Mouse (Mus musculus): Measurements from ENCODE around the gene Gins2. TPM values are rescaled to one million over a fixed set of nuclear protein-coding genes. Genes with fewer than 3 reads are reported as not detected.

Gins2 gene
- polyA plus RNA-seq, 1 experiment, result 11.2 TPM

DNA sequence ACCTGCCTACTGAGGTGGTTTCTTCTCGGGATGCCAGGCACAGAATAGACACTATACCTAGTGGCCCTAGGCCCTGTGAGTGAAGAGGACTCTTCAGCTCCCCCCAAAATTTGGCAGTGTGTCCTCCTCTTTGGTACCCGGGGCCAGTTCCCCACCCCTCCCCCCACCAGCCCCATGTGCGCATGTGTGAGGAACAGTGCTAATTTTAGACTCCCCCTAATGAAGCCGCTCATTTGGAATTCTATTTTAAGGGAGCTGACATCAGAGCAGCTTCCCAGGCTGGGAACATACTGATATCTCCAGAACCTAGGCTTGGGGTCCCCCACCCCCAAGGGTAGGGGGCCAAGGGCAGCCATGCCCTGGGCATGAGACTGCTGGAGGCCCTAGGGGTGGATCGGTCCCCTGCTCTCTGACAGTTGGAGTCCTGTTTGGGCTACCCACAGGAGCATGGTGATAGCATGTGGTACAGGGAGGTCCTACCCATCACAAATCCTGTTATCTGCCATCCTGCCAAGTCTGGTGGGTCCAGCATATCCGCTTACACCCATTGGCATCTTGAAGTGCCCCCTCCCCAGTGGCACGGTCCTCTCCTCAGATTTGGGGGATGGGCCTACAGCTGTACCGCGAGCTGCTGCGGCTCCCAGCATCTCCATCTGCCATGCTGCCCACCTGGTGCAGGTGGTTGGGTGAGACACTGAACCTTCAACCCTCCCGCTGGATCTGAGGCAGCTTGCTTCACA is 38.0 kb downstream of the Gins2 start:
- TF ChIP-seq REST (IDR thresholded peaks at IDR 0.05; ENCODE audit: insufficient read depth, insufficient read length) (no peak), MYOG (IDR thresholded peaks at IDR 0.05; ENCODE audit: control insufficient read depth in 1 of 3, insufficient read depth in 1 of 3, insufficient read length in 2 of 3, low read depth in 2 of 3) (no peak), POLR2A (IDR thresholded peaks at IDR 0.05; ENCODE audit: insufficient read length, low read depth) (no peak), USF1 (IDR thresholded peaks at IDR 0.05; ENCODE audit: low read depth) (no peak), CEBPB (IDR thresholded peaks at IDR 0.05; ENCODE audit: insufficient read depth, poor library complexity, severe bottlenecking) (no peak), MYOD1 (IDR thresholded peaks at IDR 0.05; ENCODE audit: control insufficient read depth in 1 of 3, insufficient read length in 2 of 3, low read depth in 2 of 3) (no peak), TCF12 (IDR thresholded peaks at IDR 0.05; ENCODE audit: insufficient read depth, poor library complexity, severe bottlenecking) (no peak), TCF3 (IDR thresholded peaks at IDR 0.05; ENCODE audit: insufficient read length, low read depth) (no peak), POLR2AphosphoS2 (IDR thresholded peaks at IDR 0.05; ENCODE audit: insufficient read length, low read depth) (no peak), SRF (IDR thresholded peaks at IDR 0.05; ENCODE audit: control insufficient read depth, insufficient read length, low read depth) (no peak), MAX (IDR thresholded peaks at IDR 0.05; ENCODE audit: low read depth) (no peak), E2F4 (IDR thresholded peaks at IDR 0.05; ENCODE audit: insufficient read depth) (no peak)
- Histone ChIP-seq H3K27me3 (ENCODE audit: control insufficient read depth, insufficient read depth, insufficient read length) (no peaks in the 10 kb centered on the region), H3K4me2 (ENCODE audit: low read depth) (no peak overlapping the region), H3K4me3 (no peak overlapping the region), H3ac (ENCODE audit: control insufficient read depth, insufficient read length) (no peak overlapping the region), H3K79me2 (ENCODE audit: control insufficient read depth, insufficient read depth) (peaks cover 19% of the 10 kb centered on the region), H3K36me3 (ENCODE audit: control insufficient read depth, insufficient read depth) (no peaks in the 10 kb centered on the region)

DNA sequence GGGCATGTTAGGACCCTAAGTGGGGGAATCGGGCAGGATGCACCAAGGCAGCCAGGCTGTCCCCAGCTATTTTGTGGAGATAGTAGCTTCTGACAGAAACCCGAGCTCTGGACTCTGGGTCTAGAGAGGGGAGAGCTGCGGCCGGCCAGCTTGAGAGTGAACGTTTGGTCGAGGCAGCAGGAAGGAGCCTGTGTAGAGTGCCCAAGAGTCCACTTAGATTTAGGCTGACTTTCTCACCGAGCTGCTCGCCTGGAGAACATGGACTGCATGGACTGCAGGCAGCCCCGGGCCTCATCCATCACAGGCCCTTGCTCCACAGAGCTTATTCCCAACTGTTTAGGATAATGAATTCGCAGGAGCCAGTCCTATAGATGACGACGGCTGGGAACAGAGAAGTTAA is 38.7 kb downstream of the Gins2 start:
- H3K79me2 ChIP-seq (ENCODE audit: control insufficient read depth, insufficient read depth), result peaks cover 19% of the 10 kb centered on the region
- TF ChIP-seq POLR2A (IDR thresholded peaks at IDR 0.05; ENCODE audit: insufficient read length, low read depth), result no peak
- TF ChIP-seq MYOD1 (IDR thresholded peaks at IDR 0.05; ENCODE audit: control insufficient read depth in 1 of 3, insufficient read length in 2 of 3, low read depth in 2 of 3), result no peak
- TF ChIP-seq TCF3 (IDR thresholded peaks at IDR 0.05; ENCODE audit: insufficient read length, low read depth), result no peak
- no peak for TF ChIP-seq REST (IDR thresholded peaks at IDR 0.05; ENCODE audit: insufficient read depth, insufficient read length)
- TF ChIP-seq POLR2AphosphoS2 (IDR thresholded peaks at IDR 0.05; ENCODE audit: insufficient read length, low read depth), result no peak
- no peak for TF ChIP-seq TCF12 (IDR thresholded peaks at IDR 0.05; ENCODE audit: insufficient read depth, poor library complexity, severe bottlenecking)
- TF ChIP-seq USF1 (IDR thresholded peaks at IDR 0.05; ENCODE audit: low read depth), result no peak
- H3K4me2 ChIP-seq (ENCODE audit: low read depth), result no peak overlapping the region
- no peak overlapping the region for H3K4me3 ChIP-seq
- H3K36me3 ChIP-seq (ENCODE audit: control insufficient read depth, insufficient read depth), result no peaks in the 10 kb centered on the region
- H3ac ChIP-seq (ENCODE audit: control insufficient read depth, insufficient read length), result no peak overlapping the region
- H3K27me3 ChIP-seq (ENCODE audit: control insufficient read depth, insufficient read depth, insufficient read length), result no peaks in the 10 kb centered on the region

DNA sequence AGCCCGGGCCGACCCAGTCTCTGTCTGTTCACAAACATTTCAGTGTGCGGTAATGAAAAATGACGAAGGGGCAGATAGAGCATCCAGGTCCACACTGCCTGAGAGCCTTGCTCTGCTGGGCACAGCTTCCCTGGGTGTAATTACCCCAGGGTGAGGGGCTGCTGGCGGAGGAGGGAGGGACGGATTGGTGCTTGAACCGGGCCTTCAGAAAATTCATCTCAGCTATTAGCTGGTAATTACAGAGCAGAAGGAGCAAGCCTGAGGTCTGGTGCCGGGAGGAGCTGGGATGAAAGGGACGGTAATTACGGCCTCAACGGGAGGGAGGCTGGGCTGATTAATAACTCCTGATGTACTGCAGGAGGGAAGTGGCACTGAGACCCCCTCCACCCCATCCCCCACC is 39.2 kb downstream of the Gins2 start:
- H3K4me3 ChIP-seq, result no peak overlapping the region
- H3K27me3 ChIP-seq (ENCODE audit: control insufficient read depth, insufficient read depth, insufficient read length), result no peaks in the 10 kb centered on the region

DNA sequence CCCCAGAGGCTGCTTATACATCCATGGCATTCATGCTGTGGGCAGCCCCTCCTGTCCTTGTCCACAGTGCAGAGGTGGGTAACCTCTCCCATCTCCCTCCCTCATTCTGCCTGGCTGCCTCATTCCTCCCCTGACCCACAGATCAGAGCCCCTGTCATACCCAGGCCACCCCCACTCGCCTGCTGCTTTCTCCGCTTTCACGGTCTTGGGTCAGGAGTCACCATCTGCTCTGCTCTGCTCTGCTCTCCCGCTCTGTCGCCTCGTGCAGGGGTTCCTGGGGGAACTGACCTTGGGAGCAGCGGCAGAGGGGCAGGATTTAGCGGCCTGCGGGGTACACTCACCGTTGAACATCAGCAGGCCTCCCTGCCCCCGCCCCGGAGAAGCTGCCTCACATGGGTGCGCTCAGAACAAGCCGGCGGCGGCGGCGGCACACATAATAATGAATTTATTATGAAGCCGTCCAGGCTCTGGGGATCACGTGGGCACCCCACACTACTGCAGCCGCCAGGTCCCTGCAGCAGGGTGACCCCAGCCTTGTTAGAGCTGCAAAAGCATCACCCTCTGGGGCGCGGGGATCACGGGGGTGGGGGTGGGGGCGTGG is 39.7 kb downstream of the Gins2 start:
- no peak overlapping the region for H3ac ChIP-seq (ENCODE audit: control insufficient read depth, insufficient read length)
- peaks cover 26% of the 10 kb centered on the region for H3K79me2 ChIP-seq (ENCODE audit: control insufficient read depth, insufficient read depth)
- TF ChIP-seq E2F4 (IDR thresholded peaks at IDR 0.05; ENCODE audit: insufficient read depth), result no peak
- no peak for TF ChIP-seq USF1 (IDR thresholded peaks at IDR 0.05; ENCODE audit: low read depth)
- TF ChIP-seq MAX (IDR thresholded peaks at IDR 0.05; ENCODE audit: low read depth), result no peak
- H3K4me2 ChIP-seq (ENCODE audit: low read depth), result no peak overlapping the region
- no peaks in the 10 kb centered on the region for H3K27me3 ChIP-seq (ENCODE audit: control insufficient read depth, insufficient read depth, insufficient read length)
- no peaks in the 10 kb centered on the region for H3K36me3 ChIP-seq (ENCODE audit: control insufficient read depth, insufficient read depth)
- H3K4me3 ChIP-seq, result no peak overlapping the region

More for the DNA sequence above, 39.2 kb downstream of the Gins2 start:
- peaks cover 24% of the 10 kb centered on the region for H3K79me2 ChIP-seq (ENCODE audit: control insufficient read depth, insufficient read depth)
- no peak for TF ChIP-seq SRF (IDR thresholded peaks at IDR 0.05; ENCODE audit: control insufficient read depth, insufficient read length, low read depth)
- TF ChIP-seq USF1 (IDR thresholded peaks at IDR 0.05; ENCODE audit: low read depth), result no peak
- no peak for TF ChIP-seq MYOG (IDR thresholded peaks at IDR 0.05; ENCODE audit: control insufficient read depth in 1 of 3, insufficient read depth in 1 of 3, insufficient read length in 2 of 3, low read depth in 2 of 3)
- TF ChIP-seq REST (IDR thresholded peaks at IDR 0.05; ENCODE audit: insufficient read depth, insufficient read length), result no peak
- no peak for TF ChIP-seq CEBPB (IDR thresholded peaks at IDR 0.05; ENCODE audit: insufficient read depth, poor library complexity, severe bottlenecking)
- no peak for TF ChIP-seq TCF12 (IDR thresholded peaks at IDR 0.05; ENCODE audit: insufficient read depth, poor library complexity, severe bottlenecking)
- TF ChIP-seq POLR2A (IDR thresholded peaks at IDR 0.05; ENCODE audit: insufficient read length, low read depth), result no peak
- TF ChIP-seq TCF3 (IDR thresholded peaks at IDR 0.05; ENCODE audit: insufficient read length, low read depth), result no peak
- TF ChIP-seq E2F4 (IDR thresholded peaks at IDR 0.05; ENCODE audit: insufficient read depth), result no peak
- no peak for TF ChIP-seq POLR2AphosphoS2 (IDR thresholded peaks at IDR 0.05; ENCODE audit: insufficient read length, low read depth)
- no peak for TF ChIP-seq MYOD1 (IDR thresholded peaks at IDR 0.05; ENCODE audit: control insufficient read depth in 1 of 3, insufficient read length in 2 of 3, low read depth in 2 of 3)
- no peaks in the 10 kb centered on the region for H3K36me3 ChIP-seq (ENCODE audit: control insufficient read depth, insufficient read depth)
- no peak overlapping the region for H3ac ChIP-seq (ENCODE audit: control insufficient read depth, insufficient read length)
- H3K4me2 ChIP-seq (ENCODE audit: low read depth), result no peak overlapping the region

DNA sequence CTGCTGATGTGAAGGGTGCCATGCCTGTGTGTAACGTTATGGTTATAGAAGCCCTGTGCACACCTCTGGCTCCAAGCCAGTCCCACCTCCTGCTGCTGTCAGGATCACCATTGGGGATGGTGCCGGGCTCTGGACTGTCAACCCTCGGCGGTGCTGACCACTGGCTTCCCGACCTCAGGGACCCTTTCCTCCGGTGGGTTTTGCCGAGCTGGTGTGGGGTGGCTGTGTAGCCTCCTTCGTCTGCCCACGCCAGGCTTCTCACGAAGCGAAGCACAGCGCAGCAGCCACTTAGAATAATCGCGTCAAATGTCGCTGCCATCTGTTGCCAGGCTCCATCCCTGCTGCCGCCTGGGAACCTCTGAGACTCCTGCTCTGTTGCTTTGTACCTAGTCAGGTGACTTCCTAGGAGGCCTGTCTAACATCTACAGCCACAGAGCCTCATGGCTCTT is 40.8 kb downstream of the Gins2 start:
- Histone ChIP-seq H3K4me2 (ENCODE audit: low read depth) (no peak overlapping the region), H3K27me3 (ENCODE audit: control insufficient read depth, insufficient read depth, insufficient read length) (no peaks in the 10 kb centered on the region), H3K36me3 (ENCODE audit: control insufficient read depth, insufficient read depth) (no peaks in the 10 kb centered on the region), H3K4me3 (no peak overlapping the region), H3K79me2 (ENCODE audit: control insufficient read depth, insufficient read depth) (peaks cover 26% of the 10 kb centered on the region), H3ac (ENCODE audit: control insufficient read depth, insufficient read length) (no peak overlapping the region)
- no peak for TF ChIP-seq MYOD1 (IDR thresholded peaks at IDR 0.05; ENCODE audit: control insufficient read depth in 1 of 3, insufficient read length in 2 of 3, low read depth in 2 of 3)
- TF ChIP-seq REST (IDR thresholded peaks at IDR 0.05; ENCODE audit: insufficient read depth, insufficient read length), result no peak
- TF ChIP-seq TCF12 (IDR thresholded peaks at IDR 0.05; ENCODE audit: insufficient read depth, poor library complexity, severe bottlenecking), result no peak
- no peak for TF ChIP-seq USF1 (IDR thresholded peaks at IDR 0.05; ENCODE audit: low read depth)
- no peak for TF ChIP-seq CEBPB (IDR thresholded peaks at IDR 0.05; ENCODE audit: insufficient read depth, poor library complexity, severe bottlenecking)
- TF ChIP-seq TCF3 (IDR thresholded peaks at IDR 0.05; ENCODE audit: insufficient read length, low read depth), result no peak
- TF ChIP-seq E2F4 (IDR thresholded peaks at IDR 0.05; ENCODE audit: insufficient read depth), result no peak
- no peak for TF ChIP-seq MAX (IDR thresholded peaks at IDR 0.05; ENCODE audit: low read depth)
- no peak for TF ChIP-seq POLR2A (IDR thresholded peaks at IDR 0.05; ENCODE audit: insufficient read length, low read depth)
- no peak for TF ChIP-seq POLR2AphosphoS2 (IDR thresholded peaks at IDR 0.05; ENCODE audit: insufficient read length, low read depth)
- TF ChIP-seq MYOG (IDR thresholded peaks at IDR 0.05; ENCODE audit: control insufficient read depth in 1 of 3, insufficient read depth in 1 of 3, insufficient read length in 2 of 3, low read depth in 2 of 3), result no peak
- no peak for TF ChIP-seq SRF (IDR thresholded peaks at IDR 0.05; ENCODE audit: control insufficient read depth, insufficient read length, low read depth)
